Mouse (Mus musculus) embryonic fibroblast, embryonic 13.5 days (primary cell): ENCODE results near the gene Tex261.

Experiments used
- CTCF ChIP-seq: IDR thresholded peaks from 2 replicates; pipeline ENCODE4 v1.5.1; 2011; ENCODE audit warnings: mild to moderate bottlenecking, control low read depth, low read length, moderate library complexity, borderline replicate concordance; ENCODE audit not compliant: insufficient read depth
- POLR2A ChIP-seq: IDR thresholded peaks from 2 replicates; pipeline ENCODE4 v1.6.1; 2011; ENCODE audit warnings: low read depth, mild to moderate bottlenecking, control low read depth, low read length, moderate library complexity

GRCm38 (mm10) chr6:83738596-83738995 is 37.0 kb downstream of the Tex261 start:
- no peak for TF ChIP-seq CTCF
- no peak for TF ChIP-seq POLR2A
